21 mouse cellular contexts compared by ENCODE assay signal in genomic region chr6:139846889-139847544, GRCm38 (mm10).
DNase-seq lines count a peak whose midpoint lies in the region; ATAC-seq and TF ChIP-seq lines count a peak whose summit lies in the region.
"Had no signal": no experiment of that assay in that cellular context is flagged by ENCODE, and none has a peak within 500 bp of the region (broad histone marks: within the 10 kb centered on the region; RNA-seq: fewer than 3 reads in every experiment).

No protein-coding gene starts in this region.

- ATAC-seq in liver, embryonic 11.5 days (replicated peaks; ENCODE audit: low FRiP score) = no peak
- ATAC-seq in lung, embryonic 14.5 days (ENCODE audit: insufficient read depth) = 0 out of 2 replicates have a peak, but pooled peaks have one; percentile 54
- ATAC-seq: forebrain, embryonic 14.5 days; forebrain, embryonic 16.5 days had no signal

- WGBS in liver, adult 2 months = 20% methylated on average over 7 of the region's 7 CpGs
- WGBS in liver, embryonic 11.5 days = 78% methylated on average over 7 of the region's 7 CpGs
- 42% methylated on average over 7 of the region's 7 CpGs for WGBS in lung, embryonic 14.5 days

- DNase-seq in liver, adult 2 months (ENCODE audit: extremely low read depth, low read depth, low spot score) = peak; percentile 97
- no peak for DNase-seq in liver, embryonic 11.5 days (ENCODE audit: low spot score)
- DNase-seq in lung, embryonic 14.5 days = no peak
- no peak for DNase-seq in lung, postnatal 10 days
- DNase-seq: adrenal gland, adult 2 months; adrenal gland, postnatal 10 days; adrenal gland, postnatal 25 days; cerebellum, adult 11 months; cerebellum, adult 18-20 months; cerebellum, adult 8-10 months; cerebellum, adult 9-11 months; cerebellum, postnatal 14 days; cerebellum, postnatal 36 days; embryo, embryonic 11 days had no signal

- TF ChIP-seq POLR2A in liver, adult 2 months (IDR thresholded peaks at IDR 0.05; ENCODE audit: extremely low read depth, insufficient read depth, low read length) = no peak

- H3K4me2 ChIP-seq in liver, embryonic 11.5 days = no peak overlapping the region
- H3K4me2 ChIP-seq in lung, embryonic 14.5 days = no peak overlapping the region
- H3K4me2 ChIP-seq: embryonic facial prominence, embryonic 13.5 days; embryonic facial prominence, embryonic 15.5 days; forebrain, embryonic 12.5 days had no signal

- no peaks in the 10 kb centered on the region for H3K27me3 ChIP-seq in liver, adult 2 months (ENCODE audit: control insufficient read depth, insufficient read depth, low read length)
- H3K27me3 ChIP-seq in liver, embryonic 11.5 days (replicated peaks; ENCODE audit: control insufficient read depth, insufficient read depth, low read length) = no peaks in the 10 kb centered on the region
- no peaks in the 10 kb centered on the region for H3K27me3 ChIP-seq in lung, embryonic 14.5 days (ENCODE audit: insufficient read depth, low read length)
- H3K27me3 ChIP-seq: embryonic facial prominence, embryonic 13.5 days; embryonic facial prominence, embryonic 15.5 days; forebrain, embryonic 12.5 days had no signal

- no peaks in the 10 kb centered on the region for H3K79me2 ChIP-seq in liver, adult 2 months (ENCODE audit: control insufficient read depth, insufficient read depth, low read length)

- H3K4me1 ChIP-seq in liver, adult 2 months (ENCODE audit: control insufficient read depth, insufficient read depth, low read length) = peaks cover 24% of the 10 kb centered on the region; the same call in 1 of the 2 replicates
- H3K4me1 ChIP-seq in liver, embryonic 11.5 days (replicated peaks; ENCODE audit: control insufficient read depth, insufficient read depth, low read length) = no peaks in the 10 kb centered on the region
- no peaks in the 10 kb centered on the region for H3K4me1 ChIP-seq in lung, embryonic 14.5 days (ENCODE audit: insufficient read depth)
- H3K4me1 ChIP-seq: embryonic facial prominence, embryonic 15.5 days; forebrain, embryonic 10.5 days; forebrain, embryonic 12.5 days had no signal

- H3K27ac ChIP-seq in liver, adult 2 months (replicated peaks; ENCODE audit: insufficient read depth, low read depth, low read length) = no peak overlapping the region
- no peak overlapping the region for H3K27ac ChIP-seq in liver, embryonic 11.5 days (ENCODE audit: low read depth, low read length)
- no peak overlapping the region for H3K27ac ChIP-seq in lung, embryonic 14.5 days (ENCODE audit: low read depth)
- H3K27ac ChIP-seq: embryonic facial prominence, embryonic 13.5 days; embryonic facial prominence, embryonic 15.5 days; forebrain, embryonic 10.5 days; forebrain, embryonic 12.5 days had no signal

- no peak overlapping the region for H3K9ac ChIP-seq in liver, adult 2 months (ENCODE audit: low read depth, low read length)
- no peak overlapping the region for H3K9ac ChIP-seq in liver, embryonic 11.5 days (ENCODE audit: low read depth, low read length)
- no peak overlapping the region for H3K9ac ChIP-seq in lung, embryonic 14.5 days
- H3K9ac ChIP-seq: embryonic facial prominence, embryonic 13.5 days; embryonic facial prominence, embryonic 15.5 days; forebrain, embryonic 12.5 days had no signal

- no peak overlapping the region for H3K4me3 ChIP-seq in liver, adult 2 months (ENCODE audit: insufficient read depth, low read depth, low read length)
- H3K4me3 ChIP-seq in liver, embryonic 11.5 days (ENCODE audit: low read depth, low read length) = no peak overlapping the region
- H3K4me3 ChIP-seq in lung, embryonic 14.5 days (ENCODE audit: low read depth, low read length) = no peak overlapping the region
- H3K4me3 ChIP-seq: embryonic facial prominence, embryonic 13.5 days; embryonic facial prominence, embryonic 15.5 days; erythroblast, embryonic 14.5 days; forebrain, embryonic 10.5 days; forebrain, embryonic 12.5 days had no signal

- H3K36me3 ChIP-seq in liver, adult 2 months (ENCODE audit: control insufficient read depth, insufficient read depth, low read length) = no peaks in the 10 kb centered on the region; the same call in 1 of the 2 replicates
- H3K36me3 ChIP-seq in liver, embryonic 11.5 days (ENCODE audit: control insufficient read depth, insufficient read depth, low read length) = no peaks in the 10 kb centered on the region
- no peaks in the 10 kb centered on the region for H3K36me3 ChIP-seq in lung, embryonic 14.5 days (ENCODE audit: insufficient read depth)
- H3K36me3 ChIP-seq: embryonic facial prominence, embryonic 13.5 days; embryonic facial prominence, embryonic 15.5 days; forebrain, embryonic 10.5 days; forebrain, embryonic 12.5 days had no signal

- no peaks in the 10 kb centered on the region for H3K9me3 ChIP-seq in liver, embryonic 11.5 days (ENCODE audit: control insufficient read depth, low read length)
- no peaks in the 10 kb centered on the region for H3K9me3 ChIP-seq in lung, embryonic 14.5 days (ENCODE audit: low read depth, low read length)
- H3K9me3 ChIP-seq: embryonic facial prominence, embryonic 13.5 days; embryonic facial prominence, embryonic 15.5 days; forebrain, embryonic 10.5 days; forebrain, embryonic 12.5 days had no signal

- no peak for TF ChIP-seq CTCF in liver, adult 2 months (IDR thresholded peaks at IDR 0.05; ENCODE audit: low read depth, low read length)
- TF ChIP-seq CTCF in lung, embryonic 14.5 days (IDR thresholded peaks at IDR 0.05; ENCODE audit: low read depth) = no peak
